Mouse (Mus musculus): Measurements from ENCODE around the gene Siah3. TPM values are rescaled to one million over a fixed set of nuclear protein-coding genes. Genes with fewer than 3 reads are reported as not detected.
A peak's percentile ranks its signal among the peaks of the same experiment; 100 is the strongest.

The Siah3 gene
- polyA plus RNA-seq (2014; fragmentation: Nextera tagmentation; extraction: Ambion mirVana): 5.5 TPM in 2 replicates

DNA sequence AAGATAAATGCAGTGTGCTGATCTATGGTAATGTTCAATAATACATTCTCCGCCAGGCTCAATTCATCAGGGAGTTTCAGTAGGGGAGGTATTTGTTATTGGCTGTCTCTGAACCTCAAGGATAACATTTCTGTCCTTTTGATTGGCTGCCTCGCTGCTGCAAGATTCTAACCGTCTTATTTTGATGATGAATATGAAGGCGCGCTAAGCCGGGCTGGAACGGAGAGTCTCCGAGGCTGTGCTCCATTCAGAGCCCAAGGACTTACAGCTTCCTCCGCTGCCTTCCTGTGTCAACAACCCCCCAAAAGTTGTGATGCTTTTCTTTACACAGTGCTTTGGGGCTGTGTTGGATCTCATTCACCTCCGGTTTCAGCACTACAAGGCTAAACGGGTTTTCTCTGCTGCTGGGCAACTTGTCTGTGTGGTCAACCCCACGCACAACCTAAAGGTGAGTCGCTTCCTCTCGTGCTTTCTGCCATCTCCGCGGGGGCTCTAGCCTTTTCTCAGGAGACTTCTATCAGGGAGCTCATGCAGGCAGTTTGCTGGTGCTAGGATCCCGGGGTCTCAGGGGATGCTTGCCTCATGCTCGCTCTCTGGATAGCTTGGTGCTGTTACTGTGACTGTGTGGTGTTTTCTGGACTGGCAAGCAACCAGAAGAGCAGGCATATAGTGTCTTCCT is at the start of gene Siah3:
Siah3 (plus strand) TSS at position 240 of the 679 bp plus-strand sequence.
- H3K4me1 ChIP-seq (replicated peaks; ENCODE audit: control insufficient read depth, insufficient read depth, low read length): peaks cover 16% of the 10 kb centered on the region; the same call in 1 of the 2 replicates
- H3K36me3 ChIP-seq (ENCODE audit: control insufficient read depth, insufficient read depth, low read length): no peaks in the 10 kb centered on the region
- no peaks in the 10 kb centered on the region for H3K9me3 ChIP-seq (ENCODE audit: control insufficient read depth, low read length)
- peak within 1 kb of the TSS; percentile 74 for H3K4me2 ChIP-seq (ENCODE audit: low read depth, low read length, severe bottlenecking)
- H3K9ac ChIP-seq (ENCODE audit: low read length): peak within 1 kb of the TSS; percentile 65
- WGBS: 12% methylated on average over 18 of the region's 18 CpGs
- H3K27me3 ChIP-seq (ENCODE audit: control insufficient read depth, insufficient read depth, low read length): no peaks in the 10 kb centered on the region
- H3K27ac ChIP-seq (ENCODE audit: low read depth, low read length): peak within 1 kb of the TSS; percentile 75
- ATAC-seq (replicated peaks; ENCODE audit: low FRiP score): peak; percentile 34; the same call in 1 of the 2 replicates
- H3K4me3 ChIP-seq (ENCODE audit: low read depth, low read length): peak within 1 kb of the TSS; percentile 37
- DNase-seq (ENCODE audit: low spot score): peak; percentile 65

DNA sequence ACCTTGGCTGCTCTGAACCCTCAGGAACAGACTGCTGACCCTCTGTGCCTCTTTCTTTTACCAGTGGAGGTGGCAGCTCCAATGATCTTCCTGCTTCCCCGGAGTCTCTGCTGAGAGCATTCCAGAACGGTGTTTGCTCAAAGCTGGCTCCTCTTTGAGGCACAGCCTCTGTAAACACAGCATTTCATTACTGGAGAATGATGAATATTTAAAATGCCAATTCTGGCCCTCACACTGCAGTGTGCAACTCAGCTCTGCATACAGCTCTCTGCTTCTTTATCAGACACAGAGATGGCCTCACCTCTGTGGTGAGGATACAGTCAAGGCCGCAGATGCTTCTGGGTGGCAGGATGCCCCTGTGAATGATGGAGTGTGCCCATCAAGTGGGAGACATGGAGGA is 46.0 kb upstream of the Siah3 start:
- H3K9ac ChIP-seq (ENCODE audit: low read length): no peak overlapping the region
- no peak overlapping the region for H3K4me2 ChIP-seq (ENCODE audit: low read depth, low read length, severe bottlenecking)
- ATAC-seq (replicated peaks; ENCODE audit: low FRiP score) (no peak), DNase-seq (ENCODE audit: low spot score) (no peak)
- no peaks in the 10 kb centered on the region for H3K4me1 ChIP-seq (replicated peaks; ENCODE audit: control insufficient read depth, insufficient read depth, low read length)
- H3K4me3 ChIP-seq (ENCODE audit: low read depth, low read length): no peak overlapping the region
- no peak overlapping the region for H3K27ac ChIP-seq (ENCODE audit: low read depth, low read length)
- no peaks in the 10 kb centered on the region for H3K36me3 ChIP-seq (ENCODE audit: control insufficient read depth, insufficient read depth, low read length)
- no peaks in the 10 kb centered on the region for H3K27me3 ChIP-seq (ENCODE audit: control insufficient read depth, insufficient read depth, low read length)
- 91% methylated on average over 3 of the region's 3 CpGs for WGBS
- H3K9me3 ChIP-seq (ENCODE audit: control insufficient read depth, low read length): no peaks in the 10 kb centered on the region

DNA sequence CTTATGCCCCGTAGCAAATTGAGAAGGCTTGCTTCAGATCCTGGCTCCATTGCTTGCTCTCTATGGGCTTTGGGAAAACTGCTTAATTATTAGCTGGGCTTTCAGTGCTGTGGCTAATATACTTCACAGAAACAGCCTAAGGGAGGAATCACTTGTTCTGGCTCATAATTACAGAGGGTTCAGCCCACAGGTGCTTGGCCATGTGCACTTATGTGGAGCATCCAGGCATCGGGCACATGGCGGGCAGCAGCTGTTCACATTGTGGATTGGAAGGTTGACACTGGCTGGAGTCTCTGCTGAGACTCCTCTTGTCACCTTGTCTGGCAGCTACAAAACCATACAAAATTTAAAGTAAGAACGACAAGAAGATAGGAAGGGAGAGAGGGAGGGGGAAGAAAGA is 45.4 kb upstream of the Siah3 start:
- no peak overlapping the region for H3K27ac ChIP-seq (ENCODE audit: low read depth, low read length)
- H3K4me1 ChIP-seq (replicated peaks; ENCODE audit: control insufficient read depth, insufficient read depth, low read length): no peaks in the 10 kb centered on the region
- H3K36me3 ChIP-seq (ENCODE audit: control insufficient read depth, insufficient read depth, low read length): no peaks in the 10 kb centered on the region
- WGBS: 87% methylated on average over 4 of the region's 4 CpGs
- H3K27me3 ChIP-seq (ENCODE audit: control insufficient read depth, insufficient read depth, low read length): no peaks in the 10 kb centered on the region
- no peak overlapping the region for H3K9ac ChIP-seq (ENCODE audit: low read length)
- H3K4me3 ChIP-seq (ENCODE audit: low read depth, low read length): no peak overlapping the region
- no peak for DNase-seq (ENCODE audit: low spot score)
- H3K4me2 ChIP-seq (ENCODE audit: low read depth, low read length, severe bottlenecking): no peak overlapping the region
- no peak for ATAC-seq (replicated peaks; ENCODE audit: low FRiP score)
- no peaks in the 10 kb centered on the region for H3K9me3 ChIP-seq (ENCODE audit: control insufficient read depth, low read length)

DNA sequence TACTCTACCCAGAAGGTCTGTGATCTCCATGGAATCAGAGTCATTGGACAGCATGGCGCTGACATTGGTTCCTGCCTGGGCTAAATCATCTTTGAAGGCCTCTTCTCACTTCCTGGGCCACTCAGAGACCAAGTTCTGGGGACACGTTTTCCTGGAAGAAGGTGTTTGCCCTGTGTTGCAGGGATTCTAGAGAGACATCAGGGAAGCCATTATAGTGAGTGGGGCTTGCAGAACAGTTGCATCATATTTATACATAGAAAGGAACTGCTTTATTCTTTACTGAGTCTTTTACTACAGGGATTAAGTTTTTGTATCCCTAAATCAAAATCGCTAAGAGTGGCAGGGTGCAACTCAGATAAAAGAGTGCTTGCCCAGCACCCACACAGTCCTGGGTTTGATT is 37.1 kb upstream of the Siah3 start:
- H3K36me3 ChIP-seq (ENCODE audit: control insufficient read depth, insufficient read depth, low read length): no peaks in the 10 kb centered on the region
- no peak overlapping the region for H3K9ac ChIP-seq (ENCODE audit: low read length)
- DNase-seq (ENCODE audit: low spot score) (no peak), ATAC-seq (replicated peaks; ENCODE audit: low FRiP score) (no peak)
- 79% methylated on average over 3 of the region's 3 CpGs for whole genome bisulfite sequencing
- H3K9me3 ChIP-seq (ENCODE audit: control insufficient read depth, low read length): no peaks in the 10 kb centered on the region
- no peaks in the 10 kb centered on the region for H3K4me1 ChIP-seq (replicated peaks; ENCODE audit: control insufficient read depth, insufficient read depth, low read length)
- H3K4me3 ChIP-seq (ENCODE audit: low read depth, low read length): no peak overlapping the region
- H3K27ac ChIP-seq (ENCODE audit: low read depth, low read length): no peak overlapping the region
- H3K27me3 ChIP-seq (ENCODE audit: control insufficient read depth, insufficient read depth, low read length): no peaks in the 10 kb centered on the region
- no peak overlapping the region for H3K4me2 ChIP-seq (ENCODE audit: low read depth, low read length, severe bottlenecking)

DNA sequence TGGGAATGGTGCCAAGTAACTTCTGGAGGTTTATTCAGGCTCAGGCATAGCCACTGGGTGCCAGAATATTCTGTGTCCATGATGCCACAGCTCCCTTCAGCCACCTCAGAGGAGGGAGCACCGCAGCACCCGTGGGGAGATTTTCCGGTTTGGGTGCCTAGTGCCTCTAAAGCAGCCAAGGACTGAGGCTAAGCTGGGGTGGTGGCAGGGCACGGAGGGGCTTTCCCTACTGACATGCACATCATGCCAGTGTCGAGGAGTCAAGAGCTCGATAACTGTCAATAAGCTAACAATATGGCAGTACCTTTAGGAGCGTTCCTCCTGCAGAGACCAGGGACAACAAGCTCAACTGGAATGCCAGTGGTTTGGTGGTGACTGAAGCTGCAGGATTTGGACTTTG is 35.9 kb upstream of the Siah3 start:
- Histone ChIP-seq H3K9ac (ENCODE audit: low read length) (no peak overlapping the region), H3K27me3 (ENCODE audit: control insufficient read depth, insufficient read depth, low read length) (no peaks in the 10 kb centered on the region), H3K27ac (ENCODE audit: low read depth, low read length) (no peak overlapping the region), H3K36me3 (ENCODE audit: control insufficient read depth, insufficient read depth, low read length) (no peaks in the 10 kb centered on the region), H3K4me1 (replicated peaks; ENCODE audit: control insufficient read depth, insufficient read depth, low read length) (no peaks in the 10 kb centered on the region), H3K9me3 (ENCODE audit: control insufficient read depth, low read length) (no peaks in the 10 kb centered on the region), H3K4me3 (ENCODE audit: low read depth, low read length) (no peak overlapping the region), H3K4me2 (ENCODE audit: low read depth, low read length, severe bottlenecking) (no peak overlapping the region)
- no peak for DNase-seq (ENCODE audit: low spot score)
- no peak for ATAC-seq (replicated peaks; ENCODE audit: low FRiP score)
- 87% methylated on average over 7 of the region's 7 CpGs for whole genome bisulfite sequencing

DNA sequence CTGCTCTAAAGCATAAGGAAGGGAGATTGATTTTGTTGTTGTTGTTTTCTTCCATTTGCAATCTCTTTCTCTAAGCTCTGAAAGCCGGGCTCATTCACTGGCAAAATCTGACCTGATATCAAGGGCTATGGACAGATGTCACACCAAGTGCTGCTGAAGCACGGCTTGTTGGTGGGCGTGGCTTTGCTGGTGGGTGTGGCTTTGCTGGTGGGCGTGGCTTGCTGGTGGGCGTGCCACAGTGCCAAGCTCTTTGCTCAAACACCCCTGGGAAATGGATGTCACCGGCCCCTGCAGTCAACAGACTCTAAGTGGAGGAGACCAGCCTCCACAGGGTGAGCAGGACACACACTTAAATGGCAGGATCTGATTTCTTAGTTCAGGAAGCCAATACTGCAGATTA is 35.0 kb upstream of the Siah3 start:
- Histone ChIP-seq H3K9me3 (ENCODE audit: control insufficient read depth, low read length) (no peaks in the 10 kb centered on the region), H3K9ac (ENCODE audit: low read length) (no peak overlapping the region), H3K4me1 (replicated peaks; ENCODE audit: control insufficient read depth, insufficient read depth, low read length) (no peaks in the 10 kb centered on the region), H3K4me2 (ENCODE audit: low read depth, low read length, severe bottlenecking) (no peak overlapping the region), H3K4me3 (ENCODE audit: low read depth, low read length) (no peak overlapping the region), H3K27ac (ENCODE audit: low read depth, low read length) (no peak overlapping the region), H3K36me3 (ENCODE audit: control insufficient read depth, insufficient read depth, low read length) (no peaks in the 10 kb centered on the region), H3K27me3 (ENCODE audit: control insufficient read depth, insufficient read depth, low read length) (no peaks in the 10 kb centered on the region)
- DNase-seq (ENCODE audit: low spot score): no peak
- 65% methylated on average over 6 of the region's 6 CpGs for WGBS
- ATAC-seq (replicated peaks; ENCODE audit: low FRiP score): no peak

DNA sequence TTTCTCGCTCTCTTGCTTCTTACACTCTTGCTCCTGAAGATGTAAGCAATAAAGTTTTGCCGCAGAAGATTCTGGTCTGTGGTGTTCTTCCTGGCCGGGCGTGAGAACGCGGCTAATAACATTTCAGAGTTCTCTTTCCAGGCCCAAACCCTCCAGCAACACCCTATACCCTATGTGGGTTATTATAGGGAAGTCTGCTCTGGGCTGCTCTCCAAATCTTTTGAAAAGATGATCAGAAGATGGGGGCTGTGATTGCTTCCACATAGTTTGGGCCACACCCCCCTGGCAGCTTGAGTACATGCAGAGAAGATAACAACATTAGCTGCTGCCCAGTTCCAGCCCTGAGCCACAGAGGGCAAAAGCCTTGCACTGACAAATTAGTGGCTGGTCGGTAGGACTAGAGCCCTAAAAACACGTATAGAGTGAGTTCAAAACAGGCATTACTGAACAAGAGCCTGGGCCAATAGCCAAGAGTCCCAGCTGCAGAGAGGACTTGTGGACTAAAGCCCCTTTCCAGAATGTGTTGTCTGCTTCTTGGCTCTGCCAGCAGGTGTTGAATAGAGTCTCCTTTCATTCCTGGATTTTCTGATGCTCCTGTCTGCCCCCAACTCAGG is 24.5 kb upstream of the Siah3 start:
- WGBS: 95% methylated on average over 7 of the region's 8 CpGs

DNA sequence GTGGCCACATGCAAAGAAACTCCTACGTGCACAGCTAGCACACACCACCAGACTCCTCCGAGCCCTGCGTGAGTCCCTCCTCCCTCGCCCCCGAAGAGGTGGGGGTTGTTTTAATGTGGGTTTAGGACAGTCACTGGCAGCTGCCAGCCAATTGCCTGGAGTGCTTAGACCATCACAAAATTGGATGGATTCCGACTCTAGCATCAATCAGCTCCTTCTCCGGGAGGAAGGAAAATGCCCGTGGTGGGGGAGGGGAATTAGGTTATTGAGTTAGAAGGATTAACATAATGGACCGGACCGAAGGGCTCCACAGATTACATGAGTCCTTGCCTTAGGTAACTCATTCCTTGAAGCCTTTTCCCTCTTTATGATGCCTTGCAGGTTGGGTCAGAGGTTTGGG is 22.9 kb upstream of the Siah3 start:
- no peak overlapping the region for H3K9ac ChIP-seq (ENCODE audit: low read length)
- H3K4me1 ChIP-seq (replicated peaks; ENCODE audit: control insufficient read depth, insufficient read depth, low read length): no peaks in the 10 kb centered on the region
- 70% methylated on average over 10 of the region's 10 CpGs for WGBS
- ATAC-seq (replicated peaks; ENCODE audit: low FRiP score): no peak
- H3K27ac ChIP-seq (ENCODE audit: low read depth, low read length): no peak overlapping the region
- no peaks in the 10 kb centered on the region for H3K27me3 ChIP-seq (ENCODE audit: control insufficient read depth, insufficient read depth, low read length)
- H3K4me2 ChIP-seq (ENCODE audit: low read depth, low read length, severe bottlenecking): no peak overlapping the region
- H3K9me3 ChIP-seq (ENCODE audit: control insufficient read depth, low read length): no peaks in the 10 kb centered on the region
- no peak for DNase-seq (ENCODE audit: low spot score)
- no peak overlapping the region for H3K4me3 ChIP-seq (ENCODE audit: low read depth, low read length)
- H3K36me3 ChIP-seq (ENCODE audit: control insufficient read depth, insufficient read depth, low read length): no peaks in the 10 kb centered on the region

More for the DNA sequence above, 24.5 kb upstream of the Siah3 start:
- no peak for DNase-seq (ENCODE audit: low spot score)
- Histone ChIP-seq H3K36me3 (ENCODE audit: control insufficient read depth, insufficient read depth, low read length) (no peaks in the 10 kb centered on the region), H3K4me2 (ENCODE audit: low read depth, low read length, severe bottlenecking) (no peak overlapping the region), H3K9me3 (ENCODE audit: control insufficient read depth, low read length) (no peaks in the 10 kb centered on the region), H3K4me1 (replicated peaks; ENCODE audit: control insufficient read depth, insufficient read depth, low read length) (no peaks in the 10 kb centered on the region), H3K27ac (ENCODE audit: low read depth, low read length) (no peak overlapping the region), H3K9ac (ENCODE audit: low read length) (no peak overlapping the region), H3K4me3 (ENCODE audit: low read depth, low read length) (no peak overlapping the region), H3K27me3 (ENCODE audit: control insufficient read depth, insufficient read depth, low read length) (no peaks in the 10 kb centered on the region)
- ATAC-seq (replicated peaks; ENCODE audit: low FRiP score): no peak

DNA sequence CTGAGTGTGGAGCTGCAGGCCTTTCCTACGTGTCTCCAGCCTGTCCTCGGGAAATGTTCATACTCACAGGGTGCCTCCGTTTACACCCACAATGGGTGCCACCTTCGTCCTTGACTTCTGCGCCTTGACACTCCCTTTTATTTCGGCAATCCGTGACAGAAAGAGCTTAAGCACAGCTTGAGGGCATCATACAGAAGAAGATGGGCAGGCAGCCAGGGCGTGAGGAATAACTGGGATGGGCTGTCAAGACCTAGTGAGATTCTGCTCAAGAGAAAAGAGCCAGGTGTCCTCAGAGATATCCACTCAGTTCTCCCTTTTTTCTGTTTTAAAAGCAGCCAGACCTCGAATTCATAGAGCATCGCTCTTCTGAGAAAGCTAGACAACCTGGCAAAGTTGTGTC is 21.2 kb upstream of the Siah3 start:
- H3K27ac ChIP-seq (ENCODE audit: low read depth, low read length): no peak overlapping the region
- H3K4me3 ChIP-seq (ENCODE audit: low read depth, low read length): no peak overlapping the region
- H3K4me1 ChIP-seq (replicated peaks; ENCODE audit: control insufficient read depth, insufficient read depth, low read length): no peaks in the 10 kb centered on the region
- no peaks in the 10 kb centered on the region for H3K36me3 ChIP-seq (ENCODE audit: control insufficient read depth, insufficient read depth, low read length)
- no peak for ATAC-seq (replicated peaks; ENCODE audit: low FRiP score)
- DNase-seq (ENCODE audit: low spot score): no peak
- WGBS: 85% methylated on average over 10 of the region's 10 CpGs
- no peak overlapping the region for H3K9ac ChIP-seq (ENCODE audit: low read length)
- no peaks in the 10 kb centered on the region for H3K27me3 ChIP-seq (ENCODE audit: control insufficient read depth, insufficient read depth, low read length)
- H3K9me3 ChIP-seq (ENCODE audit: control insufficient read depth, low read length): no peaks in the 10 kb centered on the region
- H3K4me2 ChIP-seq (ENCODE audit: low read depth, low read length, severe bottlenecking): no peak overlapping the region
